Mouse (Mus musculus): Measurements from ENCODE around the gene Dnmt3c. TPM values are rescaled to one million over a fixed set of nuclear protein-coding genes. Genes with fewer than 3 reads are reported as not detected.

Gene Dnmt3c
- 0.28 TPM for polyA plus RNA-seq (2014; fragmentation: Illumina TruSeq; extraction: RNeasy Lipid Tissue Mini Kit (QIAGEN cat#74804); ENCODE audit: low read depth, low replicate concordance)

DNA sequence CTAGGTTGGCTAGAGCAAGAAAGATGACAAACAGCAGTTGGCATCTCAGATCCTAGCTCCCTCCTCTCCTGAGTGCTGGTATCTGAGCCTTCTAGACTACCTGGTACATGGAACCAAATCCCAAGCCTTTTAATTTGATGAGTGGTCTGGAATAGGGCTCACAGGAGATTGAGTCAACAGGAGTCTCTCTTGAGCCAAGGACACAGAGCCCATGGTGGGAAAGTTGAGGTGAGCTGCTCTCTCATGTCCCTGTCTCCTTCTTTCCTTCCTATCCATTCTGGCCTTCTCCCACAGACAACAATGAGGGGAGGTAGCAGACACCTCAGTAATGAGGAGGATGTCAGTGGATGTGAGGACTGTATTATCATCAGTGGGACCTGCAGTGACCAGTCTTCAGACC is at the start of gene Dnmt3c:
Dnmt3c (plus strand) TSS at position 301 of the 400 bp plus-strand sequence.

DNA sequence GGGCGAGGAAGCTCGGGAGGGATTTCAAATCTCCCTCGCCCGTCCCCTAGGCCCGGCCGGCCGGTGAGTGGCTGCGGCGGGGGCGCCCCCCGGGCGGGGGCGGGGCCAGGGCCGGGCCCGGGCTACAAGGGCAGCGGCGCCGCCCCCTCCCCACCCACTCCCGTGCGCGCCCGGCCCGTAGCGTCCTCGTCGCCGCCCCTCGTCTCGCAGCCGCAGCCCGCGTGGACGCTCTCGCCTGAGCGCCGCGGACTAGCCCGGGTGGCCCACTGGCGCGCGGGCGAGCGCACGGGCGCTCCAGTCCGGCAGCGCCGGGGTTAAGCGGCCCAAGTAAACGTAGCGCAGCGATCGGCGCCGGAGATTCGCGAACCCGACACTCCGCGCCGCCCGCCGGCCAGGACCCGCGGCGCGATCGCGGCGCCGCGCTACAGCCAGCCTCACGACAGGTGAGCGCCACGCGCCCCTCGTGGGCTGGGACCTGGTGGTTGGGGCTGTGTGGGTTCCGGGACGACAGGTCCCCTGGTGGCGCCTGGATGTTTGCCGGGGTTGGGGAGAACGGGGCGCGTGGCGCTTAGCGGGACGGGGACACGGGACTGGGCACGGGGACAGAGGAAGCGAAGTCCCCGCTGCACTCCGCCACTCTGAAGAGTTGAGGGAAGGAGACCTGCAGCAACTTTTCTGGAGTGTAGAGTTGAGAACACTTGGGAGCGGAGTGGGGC is 47.0 kb upstream of the Dnmt3c start, which contains the start of gene Dnmt3b:
Dnmt3b (plus strand) TSS at position 153 of the 716 bp plus-strand sequence.

DNA sequence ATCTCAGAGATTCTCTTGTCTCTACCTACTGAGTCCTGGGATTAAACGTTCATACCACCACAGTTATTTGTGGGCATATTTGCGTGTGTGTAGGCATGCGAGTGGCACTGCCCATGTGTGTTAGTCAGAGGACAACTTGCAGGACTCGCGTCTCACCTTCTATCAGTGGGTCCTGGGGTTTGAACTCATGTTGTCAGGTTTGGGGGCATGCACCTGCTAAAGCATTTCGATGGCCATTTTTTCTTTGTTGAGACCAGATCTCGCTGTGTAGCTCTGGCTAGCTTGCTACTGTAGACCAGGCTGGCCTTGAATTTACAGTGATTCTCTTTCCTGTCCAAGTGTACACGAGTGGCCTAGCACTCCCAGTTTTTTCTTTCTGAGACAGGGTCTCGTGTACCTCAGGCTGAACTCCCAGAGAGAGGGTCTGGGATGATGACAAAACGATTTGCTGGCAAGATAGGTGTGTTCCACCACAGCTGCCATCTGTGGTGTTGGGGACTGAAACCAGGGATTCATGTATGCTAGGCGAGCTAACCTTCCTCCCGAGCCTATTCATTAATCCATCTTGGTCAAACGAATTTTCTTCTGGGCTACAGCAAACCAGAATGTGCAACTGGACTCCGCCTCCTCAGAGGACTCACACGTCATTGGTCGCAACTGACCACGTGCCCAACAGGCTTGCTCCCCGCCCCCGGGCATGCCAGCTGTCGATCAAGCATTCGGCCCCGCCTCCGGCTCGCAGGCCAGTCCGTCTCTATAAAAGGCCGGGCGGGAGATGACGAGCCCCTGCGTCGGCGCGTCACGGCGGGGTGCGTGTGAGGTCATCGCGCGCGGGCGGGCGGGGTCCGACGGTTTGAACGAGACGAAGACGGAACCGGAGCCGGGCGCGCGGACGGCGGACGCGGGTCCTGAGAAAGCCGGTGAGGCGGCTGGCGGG is 44.3 kb downstream of the Dnmt3c start, which contains the start of gene Mapre1:
Mapre1 (plus strand) TSS at position 775 of the 937 bp plus-strand sequence.

Other genes starting within 250 kb of the Dnmt3c start
- 4.5 TPM for gene 4930404H24Rik, start 203.9 kb upstream of the Dnmt3c start, polyA plus RNA-seq (2014; fragmentation: Illumina TruSeq; extraction: RNeasy Lipid Tissue Mini Kit (QIAGEN cat#74804); ENCODE audit: low read depth, low replicate concordance)
- gene Nol4l, start 166.7 kb upstream of the Dnmt3c start, polyA plus RNA-seq (2014; fragmentation: Illumina TruSeq; extraction: RNeasy Lipid Tissue Mini Kit (QIAGEN cat#74804); ENCODE audit: low read depth, low replicate concordance) = 73.8 TPM
- 3.4 TPM for gene Commd7, start 63.9 kb upstream of the Dnmt3c start, polyA plus RNA-seq (2014; fragmentation: Illumina TruSeq; extraction: RNeasy Lipid Tissue Mini Kit (QIAGEN cat#74804); ENCODE audit: low read depth, low replicate concordance)
- gene Dnmt3b, start 47.2 kb upstream of the Dnmt3c start, polyA plus RNA-seq (2014; fragmentation: Illumina TruSeq; extraction: RNeasy Lipid Tissue Mini Kit (QIAGEN cat#74804); ENCODE audit: low read depth, low replicate concordance) = 2.3 TPM
- gene Mapre1, start 44.6 kb downstream of the Dnmt3c start, polyA plus RNA-seq (2014; fragmentation: Illumina TruSeq; extraction: RNeasy Lipid Tissue Mini Kit (QIAGEN cat#74804); ENCODE audit: low read depth, low replicate concordance) = 246 TPM
- gene Efcab8, start 83.3 kb downstream of the Dnmt3c start, polyA plus RNA-seq (2014; fragmentation: Illumina TruSeq; extraction: RNeasy Lipid Tissue Mini Kit (QIAGEN cat#74804); ENCODE audit: low read depth, low replicate concordance) = 15.6 TPM
- 54.6 TPM for gene Sun5, start 174.4 kb downstream of the Dnmt3c start, polyA plus RNA-seq (2014; fragmentation: Illumina TruSeq; extraction: RNeasy Lipid Tissue Mini Kit (QIAGEN cat#74804); ENCODE audit: low read depth, low replicate concordance)
- 0.15 TPM for gene Bpifb2, start 178.4 kb downstream of the Dnmt3c start, polyA plus RNA-seq (2014; fragmentation: Illumina TruSeq; extraction: RNeasy Lipid Tissue Mini Kit (QIAGEN cat#74804); ENCODE audit: low read depth, low replicate concordance)
- not detected for gene Bpifb6, start 203.7 kb downstream of the Dnmt3c start, polyA plus RNA-seq (2014; fragmentation: Illumina TruSeq; extraction: RNeasy Lipid Tissue Mini Kit (QIAGEN cat#74804); ENCODE audit: low read depth, low replicate concordance)
- gene Bpifb3, start 221.6 kb downstream of the Dnmt3c start, polyA plus RNA-seq (2014; fragmentation: Illumina TruSeq; extraction: RNeasy Lipid Tissue Mini Kit (QIAGEN cat#74804); ENCODE audit: low read depth, low replicate concordance) = 0.22 TPM
- not detected for gene Bpifb4, start 241.6 kb downstream of the Dnmt3c start, polyA plus RNA-seq (2014; fragmentation: Illumina TruSeq; extraction: RNeasy Lipid Tissue Mini Kit (QIAGEN cat#74804); ENCODE audit: low read depth, low replicate concordance)